Mouse (Mus musculus) neural tube, embryonic 14.5 days (tissue): ENCODE data around the gene Snn. TPM values are rescaled to one million over a fixed set of nuclear protein-coding genes. Genes with fewer than 3 reads are reported as not detected.
A peak's percentile ranks its signal among the peaks of the same experiment; 100 is the strongest.

ENCODE experiments used
- ATAC-seq: fragments of 200-750 bp; cut with Nextera tagmentation; 2 replicates; pipeline ENCODE4 v1.8.0; 2017; ENCODE audit warnings: low read depth, mild to moderate bottlenecking, moderate TSS enrichment, moderate library complexity
- H3K27ac ChIP-seq: fragments of 300-500 bp; sonication (generic); 2 replicates; pipeline ENCODE4 v1.5.1; 2014; ENCODE audit warnings: low read depth, mild to moderate bottlenecking, control low read depth, low read length, moderate library complexity, mixed read lengths
- H3K27me3 ChIP-seq: fragments of 300-500 bp; sonication (generic); 2 replicates; pipeline ENCODE4 v1.6.1; 2014; ENCODE audit warnings: low read length; ENCODE audit not compliant: control insufficient read depth, insufficient read depth
- H3K36me3 ChIP-seq: fragments of 300-500 bp; sonication (generic); 2 replicates; pipeline ENCODE4 v1.6.1; 2014; ENCODE audit warnings: low read length, mixed read lengths; ENCODE audit not compliant: control insufficient read depth, insufficient read depth
- H3K4me1 ChIP-seq: fragments of 300-500 bp; sonication (generic); 2 replicates; pipeline ENCODE4 v1.6.1; 2014; ENCODE audit warnings: low read length; ENCODE audit not compliant: control insufficient read depth, insufficient read depth
- H3K4me2 ChIP-seq: fragments of 300-500 bp; sonication (generic); 2 replicates; pipeline ENCODE4 v1.6.1; 2014; ENCODE audit warnings: mild to moderate bottlenecking, low read depth, low read length, control low read depth
- H3K4me3 ChIP-seq: fragments of 300-500 bp; sonication (generic); 2 replicates; pipeline ENCODE4 v1.5.1; 2014; ENCODE audit warnings: low read depth, low read length, control low read depth, mixed read lengths
- H3K9ac ChIP-seq: fragments of 300-500 bp; sonication (generic); replicated peaks from 2 replicates; pipeline ENCODE4 v1.6.1; 2014; ENCODE audit warnings: low read depth, mild to moderate bottlenecking, control low read depth, low read length, mixed read lengths
- H3K9me3 ChIP-seq: fragments of 300-500 bp; sonication (generic); 2 replicates; pipeline ENCODE4 v1.6.1; 2016; ENCODE audit warnings: low read length; ENCODE audit not compliant: control insufficient read depth
- WGBS: fragments of 180-500 bp; shearing (Covaris S2); extraction: QIAGEN DNeasy Blood & Tissue Kit; methylation state at CpG from one replicate; pipeline ENCODE4 v1.1.7; 2014; 5-methylcytosine and 5-hydroxymethylcytosine counted together
- polyA plus RNA-seq: library from polyadenylated mRNA; unstranded; fragments of >200 nt; fragmentation: Nextera tagmentation; extraction: Ambion mirVana; gene quantifications from 2 replicates; pipeline ENCODE4 v1.2.1, GENCODE M21; 2014

Gene Snn
- polyA plus RNA-seq, 1 experiment from 2014 or later, result 133 TPM

GRCm38 (mm10) chr16:11035790-11036431, 24.8 kb upstream of the Snn start:
- WGBS, result 27% methylated on average over 15 of the region's 15 CpGs

GRCm38 (mm10) chr16:11040603-11041002, 20.1 kb upstream of the Snn start:
- Histone ChIP-seq H3K9me3 (no peaks in the 10 kb centered on the region), H3K4me2 (no peak overlapping the region), H3K4me3 (no peak overlapping the region), H3K27ac (no peak overlapping the region), H3K36me3 (no peaks in the 10 kb centered on the region), H3K27me3 (no peaks in the 10 kb centered on the region), H3K4me1 (no peaks in the 10 kb centered on the region), H3K9ac (no peak overlapping the region)
- no peak; the same call in 1 of the 2 replicates for ATAC-seq
- 47% methylated on average over 2 of the region's 2 CpGs for WGBS

More at GRCm38 (mm10) chr16:11035790-11036431, 24.8 kb upstream of the Snn start:
- H3K4me2 ChIP-seq, result no peak overlapping the region
- H3K27me3 ChIP-seq, result no peaks in the 10 kb centered on the region
- H3K9ac ChIP-seq, result no peak overlapping the region
- H3K4me1 ChIP-seq, result no peaks in the 10 kb centered on the region
- no peaks in the 10 kb centered on the region for H3K36me3 ChIP-seq
- no peak overlapping the region for H3K27ac ChIP-seq
- no peaks in the 10 kb centered on the region for H3K9me3 ChIP-seq
- no peak overlapping the region for H3K4me3 ChIP-seq
- ATAC-seq, result peak; percentile 43; the same call in 1 of the 2 replicates

- Histone ChIP-seq H3K9ac (no peak overlapping the region), H3K4me1 (no peaks in the 10 kb centered on the region), H3K27me3 (no peaks in the 10 kb centered on the region), H3K36me3 (no peaks in the 10 kb centered on the region), H3K9me3 (no peaks in the 10 kb centered on the region), H3K4me2 (no peak overlapping the region), H3K27ac (no peak overlapping the region), H3K4me3 (no peak overlapping the region)
- 90% methylated on average over 5 of the region's 5 CpGs for WGBS
- no peak for ATAC-seq
These were observed 17.5 kb upstream of the Snn start for GRCm38 (mm10) chr16:11043239-11043638.

- no peak overlapping the region for H3K4me2 ChIP-seq
- no peak overlapping the region for H3K9ac ChIP-seq
- ATAC-seq, result no peak
- no peaks in the 10 kb centered on the region for H3K4me1 ChIP-seq
- no peaks in the 10 kb centered on the region for H3K36me3 ChIP-seq
- H3K4me3 ChIP-seq, result no peak overlapping the region
- no peaks in the 10 kb centered on the region for H3K27me3 ChIP-seq
- no peak overlapping the region for H3K27ac ChIP-seq
- 86% methylated on average over 7 of the region's 7 CpGs for WGBS
- no peaks in the 10 kb centered on the region for H3K9me3 ChIP-seq
These were observed 14.3 kb upstream of the Snn start for GRCm38 (mm10) chr16:11046437-11046836.

- no peak overlapping the region for H3K4me3 ChIP-seq
- no peak overlapping the region for H3K4me2 ChIP-seq
- no peak overlapping the region for H3K9ac ChIP-seq
- 88% methylated on average over 7 of the region's 7 CpGs for WGBS
- ATAC-seq, result no peak
- no peaks in the 10 kb centered on the region for H3K36me3 ChIP-seq
- H3K4me1 ChIP-seq, result no peaks in the 10 kb centered on the region
- no peak overlapping the region for H3K27ac ChIP-seq
- no peaks in the 10 kb centered on the region for H3K9me3 ChIP-seq
- no peaks in the 10 kb centered on the region for H3K27me3 ChIP-seq
These were observed 13.6 kb upstream of the Snn start for GRCm38 (mm10) chr16:11047130-11047529.

- H3K4me3 ChIP-seq, result no peak overlapping the region
- 92% methylated on average over 2 of the region's 2 CpGs for WGBS
These were observed 10.5 kb upstream of the Snn start for GRCm38 (mm10) chr16:11050226-11050625.

GRCm38 (mm10) chr16:11051134-11051533, 9.6 kb upstream of the Snn start:
- Histone ChIP-seq H3K27ac (no peak overlapping the region), H3K4me2 (no peak overlapping the region), H3K36me3 (no peaks in the 10 kb centered on the region), H3K4me3 (no peak overlapping the region), H3K4me1 (no peaks in the 10 kb centered on the region), H3K27me3 (no peaks in the 10 kb centered on the region), H3K9ac (no peak overlapping the region), H3K9me3 (no peaks in the 10 kb centered on the region)
- no peak for ATAC-seq
- WGBS, result 92% methylated on average over 11 of the region's 11 CpGs

More at GRCm38 (mm10) chr16:11050226-11050625, 10.5 kb upstream of the Snn start:
- Histone ChIP-seq H3K4me2 (no peak overlapping the region), H3K9me3 (no peaks in the 10 kb centered on the region), H3K27me3 (no peaks in the 10 kb centered on the region), H3K27ac (no peak overlapping the region), H3K9ac (no peak overlapping the region), H3K36me3 (no peaks in the 10 kb centered on the region), H3K4me1 (no peaks in the 10 kb centered on the region)
- ATAC-seq, result no peak

- Histone ChIP-seq H3K4me3 (no peak overlapping the region), H3K9me3 (no peaks in the 10 kb centered on the region), H3K27me3 (no peaks in the 10 kb centered on the region), H3K27ac (no peak overlapping the region), H3K36me3 (no peaks in the 10 kb centered on the region), H3K4me2 (no peak overlapping the region), H3K4me1 (no peaks in the 10 kb centered on the region), H3K9ac (no peak overlapping the region)
- WGBS, result 80% methylated on average over 6 of the region's 6 CpGs
- no peak for ATAC-seq
These were observed 6.3 kb upstream of the Snn start for GRCm38 (mm10) chr16:11054409-11054808.

- WGBS, result 72% methylated on average over 6 of the region's 6 CpGs
- no peaks in the 10 kb centered on the region for H3K36me3 ChIP-seq
- H3K27ac ChIP-seq, result no peak overlapping the region
- no peak overlapping the region for H3K4me2 ChIP-seq
- no peaks in the 10 kb centered on the region for H3K9me3 ChIP-seq
- no peak overlapping the region for H3K4me3 ChIP-seq
- H3K27me3 ChIP-seq, result no peaks in the 10 kb centered on the region
- H3K9ac ChIP-seq, result no peak overlapping the region
- no peaks in the 10 kb centered on the region for H3K4me1 ChIP-seq
- no peak for ATAC-seq
These were observed 5.9 kb upstream of the Snn start for GRCm38 (mm10) chr16:11054871-11055270.
